Mouse (Mus musculus) liver, embryonic 14.5 days (tissue): Measurements from ENCODE around the gene Sc5d.

Source experiments
- CTCF ChIP-seq: IDR thresholded peaks from 2 replicates; pipeline ENCODE4 v1.5.1; 2016; ENCODE audit warnings: antibody characterized with exemption, low read depth, control low read depth
- EP300 ChIP-seq: IDR thresholded peaks from 2 replicates; pipeline ENCODE4 v1.6.1; 2016; ENCODE audit warnings: antibody characterized with exemption, low read depth

- TF ChIP-seq CTCF: no peak
- TF ChIP-seq EP300: no peak
Observed at GRCm38 (mm10) chr9:42206750-42207149, 57.3 kb downstream of the Sc5d start.
